Mouse (Mus musculus) urinary bladder, adult 18-20 months (tissue): ENCODE results near the gene Kiss1r.
"Not testable (repeated sequence)": the region's sequence is repeated elsewhere in the genome, so short reads cannot be mapped to it uniquely, and the experiment has no call there.

Experiments used
- DNase-seq, 2 experiments: peaks; one replicate each; pipeline ENCODE4 v3.0.0; 2022; ENCODE audit warnings: low spot score in 2 of 2, mixed read lengths in 2 of 2

Kiss1r gene

DNA sequence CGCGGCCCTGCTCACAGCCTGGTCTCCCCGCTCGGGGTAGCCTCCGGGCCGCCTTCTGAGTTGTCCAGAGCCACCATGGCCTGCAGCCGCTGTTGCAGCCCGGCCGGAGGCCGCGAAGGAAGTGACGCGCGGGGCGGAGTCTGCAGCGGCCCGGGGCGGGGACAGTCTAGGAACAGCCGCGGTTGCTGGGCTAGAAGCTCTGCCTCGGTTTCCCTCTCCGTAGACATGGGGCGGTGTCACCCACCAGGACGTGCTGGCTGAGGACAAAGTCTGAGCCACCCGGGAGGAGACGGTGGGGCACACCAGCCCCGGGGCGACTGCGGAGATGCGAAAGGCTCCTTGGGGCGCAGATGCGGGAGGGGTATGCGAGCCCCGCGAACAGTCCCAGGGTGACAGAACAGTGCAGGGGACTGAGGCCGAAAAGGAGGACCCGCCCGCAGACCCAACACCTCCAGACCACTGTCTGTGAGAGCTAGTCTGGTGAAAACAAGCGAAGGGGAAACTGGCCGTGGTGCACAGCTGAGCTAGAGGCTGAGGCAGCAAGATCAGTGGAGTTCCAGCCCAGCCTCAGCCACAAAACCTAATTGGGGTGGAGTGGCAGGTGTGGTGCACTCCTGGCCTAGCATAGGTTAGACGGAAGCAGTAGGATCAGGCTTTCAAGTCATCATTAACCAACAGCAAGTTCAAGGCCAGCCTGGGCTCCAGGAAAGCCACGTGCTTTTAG lies at the start of gene Kiss1r:
Kiss1r (plus strand) TSS at position 164 of the 724 bp plus-strand sequence.
- peak; percentile 83 to 94 for DNase-seq

DNA sequence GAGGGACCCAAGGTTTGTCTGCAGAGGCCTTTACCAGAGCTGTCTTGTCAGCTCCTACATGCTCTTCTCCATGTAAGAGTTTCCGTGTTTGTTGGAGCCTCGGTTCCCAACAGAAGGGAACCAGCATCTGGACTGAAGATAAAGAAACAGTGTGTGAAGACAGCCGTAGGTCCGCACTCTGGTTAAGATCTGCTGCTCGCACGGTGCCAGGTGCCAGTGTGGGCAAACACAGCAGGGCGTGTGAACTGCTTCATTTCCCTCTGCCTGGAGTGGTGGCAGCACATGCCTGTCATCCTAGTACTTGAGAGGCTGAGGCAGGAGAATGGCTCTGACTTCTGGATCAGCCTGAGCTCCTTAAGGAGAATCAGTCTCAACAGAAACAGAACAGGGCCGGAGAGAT lies 44.9 kb upstream of the Kiss1r start:
- DNase-seq, result no peak

DNA sequence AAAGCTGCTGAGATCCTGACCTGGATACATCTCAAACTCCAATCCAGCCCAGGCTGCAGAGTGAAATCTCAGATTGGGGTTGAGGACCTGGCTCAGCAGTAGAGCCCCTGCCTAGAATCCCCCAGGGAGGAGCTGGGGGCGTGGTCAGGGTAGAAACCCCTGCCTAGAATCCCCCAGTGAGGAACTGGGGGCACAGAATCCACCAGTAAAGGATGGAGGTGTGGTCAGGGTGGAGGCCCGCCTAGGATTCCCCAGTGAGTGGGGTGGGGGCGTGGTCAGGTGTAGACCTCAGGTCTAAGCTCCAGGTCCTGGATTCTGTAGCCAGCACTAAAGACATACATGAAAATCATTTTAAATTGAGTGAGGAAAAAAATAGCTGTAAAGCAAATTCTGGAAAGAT lies 43.9 kb upstream of the Kiss1r start:
- no peak for DNase-seq

DNA sequence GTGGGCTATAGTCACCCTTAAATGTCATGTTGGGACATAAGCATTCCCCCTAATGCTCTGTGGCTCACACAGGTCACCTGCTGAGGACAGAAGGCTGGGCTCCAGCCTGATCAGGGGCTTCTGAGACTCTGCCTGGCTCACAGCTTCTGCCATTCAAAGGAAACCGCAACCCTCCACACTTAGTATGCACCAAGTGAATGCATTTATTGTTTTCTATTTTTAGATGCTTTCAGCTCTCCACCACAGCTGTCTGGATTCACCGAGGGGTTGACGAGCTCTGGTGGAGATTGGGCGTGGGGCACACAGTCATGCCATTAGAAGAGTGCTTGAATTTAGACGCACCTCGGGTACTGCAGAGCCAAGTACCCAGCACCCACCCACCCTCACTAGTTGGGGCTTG lies 43.5 kb upstream of the Kiss1r start:
- DNase-seq, result no peak

DNA sequence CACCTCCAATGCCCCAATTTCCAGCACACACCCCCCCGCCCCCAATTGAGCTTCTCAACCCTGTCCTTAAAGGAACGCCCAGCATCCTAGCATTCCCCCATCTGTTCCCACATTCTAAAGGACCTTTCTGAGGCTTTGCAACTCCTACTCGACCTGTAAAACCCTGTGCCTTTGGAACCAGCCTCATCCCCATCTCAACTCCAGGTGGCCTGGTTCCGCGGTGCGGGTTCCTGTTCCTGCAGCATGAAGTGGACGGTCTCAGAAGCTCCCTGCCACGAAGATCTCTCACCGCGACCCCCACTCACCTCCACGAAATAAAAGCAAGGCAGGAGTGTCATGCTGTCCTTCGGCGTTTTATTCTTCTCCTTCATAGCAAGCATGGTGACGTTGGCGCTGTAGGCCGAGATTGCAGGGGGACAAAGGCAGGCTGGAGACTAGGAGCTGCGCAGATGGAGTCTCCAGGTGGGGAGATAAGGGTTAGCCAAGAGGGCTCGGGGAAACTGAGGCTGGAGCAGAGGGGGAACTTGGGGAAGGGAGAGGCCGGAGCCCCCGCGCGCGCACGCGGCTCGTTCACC lies 43.0 kb upstream of the Kiss1r start:
- DNase-seq, result no peak

DNA sequence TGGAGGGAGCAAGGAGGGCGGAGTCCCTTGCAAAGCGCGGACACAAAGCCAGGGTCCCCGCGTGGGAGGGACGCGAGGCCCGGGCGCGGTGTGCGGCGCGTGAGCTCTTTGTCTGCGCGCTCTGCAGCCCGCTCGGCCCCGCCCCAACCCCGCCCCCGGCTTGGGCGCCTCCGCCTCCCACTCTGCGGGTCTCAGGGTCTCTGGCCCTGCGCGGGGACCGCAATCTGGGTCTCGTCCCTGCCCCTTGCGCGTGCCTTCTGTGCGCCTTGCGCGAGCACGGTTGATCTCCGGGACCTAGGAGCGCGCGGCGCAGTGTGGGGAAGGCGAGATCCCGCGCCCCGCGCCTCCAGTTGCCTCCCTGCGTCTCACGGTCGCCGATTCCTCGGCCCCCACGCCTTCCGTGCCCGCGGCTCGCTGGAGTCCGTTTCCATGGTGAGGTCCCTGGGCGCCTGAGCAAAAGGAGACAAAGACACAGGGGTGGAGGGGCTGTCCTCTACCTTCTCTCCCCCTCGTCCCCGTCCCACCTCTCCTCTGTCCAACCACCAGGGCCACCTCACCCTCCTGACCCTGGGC lies 42.4 kb upstream of the Kiss1r start, which contains the start of the genes Prtn3 and Plppr3:
Prtn3 (plus strand) TSS at position 187 of the 573 bp plus-strand sequence.
Plppr3 (minus strand) TSS at position 345 of the 573 bp plus-strand sequence.
- no peak for DNase-seq

DNA sequence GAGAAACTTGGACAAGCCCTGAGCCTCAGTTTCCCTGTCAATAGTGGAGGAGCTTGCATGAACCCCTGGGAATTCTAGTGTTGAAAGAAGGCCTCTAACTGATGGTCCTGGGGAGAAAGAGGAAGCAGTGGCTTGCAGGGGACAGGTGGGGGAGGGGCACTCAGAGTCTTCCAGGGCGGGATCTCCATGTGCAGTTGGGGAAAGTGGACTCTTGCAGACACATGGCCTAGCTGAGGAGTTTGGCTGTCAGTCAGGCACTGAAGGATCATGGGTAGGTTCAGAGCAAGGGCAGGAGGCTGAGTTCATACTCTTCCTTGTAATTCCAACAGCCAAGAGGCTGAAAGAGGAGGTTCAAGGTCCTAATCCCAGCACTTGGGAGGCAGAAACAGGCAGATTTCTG lies 39.6 kb upstream of the Kiss1r start:
- DNase-seq, result no peak

DNA sequence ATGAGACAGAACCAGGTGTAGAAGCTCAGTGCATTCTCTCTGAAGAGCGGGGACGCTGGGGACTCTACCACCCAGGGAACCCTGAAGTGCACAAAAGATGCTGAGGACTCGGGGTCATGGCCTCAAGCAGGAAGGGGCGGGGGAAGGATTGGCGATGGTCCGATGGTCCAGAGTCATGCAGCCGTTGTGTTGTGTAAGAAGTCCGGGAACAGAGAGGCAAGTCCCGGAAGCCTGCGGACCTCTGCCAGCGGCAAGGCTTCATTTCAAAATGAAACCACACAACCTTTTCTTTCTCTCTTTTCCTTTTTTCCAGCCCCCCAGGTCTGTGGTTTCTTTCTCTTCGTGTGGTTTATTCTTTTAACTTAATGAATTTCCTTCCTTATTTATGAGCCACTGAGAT lies 39.0 kb upstream of the Kiss1r start:
- no peak for DNase-seq

DNA sequence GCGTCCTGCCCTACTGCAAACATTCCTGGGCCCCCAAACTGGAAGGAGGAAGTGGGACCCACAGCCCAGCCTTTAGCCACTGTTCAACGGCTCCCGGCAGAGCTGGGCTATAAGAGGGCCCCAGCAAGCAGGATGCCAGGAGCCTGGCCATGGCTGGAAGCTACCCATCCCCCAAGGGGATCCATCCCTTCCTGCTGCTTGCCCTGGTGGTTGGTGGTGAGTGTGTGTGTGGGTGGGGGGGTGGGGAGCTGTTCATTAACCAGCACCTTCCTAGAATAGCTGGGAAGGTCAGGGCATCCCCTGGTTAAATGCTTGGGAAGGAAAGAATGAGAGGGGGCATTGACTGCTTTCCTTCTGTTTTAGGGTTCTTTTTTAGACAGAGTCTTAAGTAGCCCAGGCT lies 37.2 kb upstream of the Kiss1r start:
- DNase-seq, result no peak

DNA sequence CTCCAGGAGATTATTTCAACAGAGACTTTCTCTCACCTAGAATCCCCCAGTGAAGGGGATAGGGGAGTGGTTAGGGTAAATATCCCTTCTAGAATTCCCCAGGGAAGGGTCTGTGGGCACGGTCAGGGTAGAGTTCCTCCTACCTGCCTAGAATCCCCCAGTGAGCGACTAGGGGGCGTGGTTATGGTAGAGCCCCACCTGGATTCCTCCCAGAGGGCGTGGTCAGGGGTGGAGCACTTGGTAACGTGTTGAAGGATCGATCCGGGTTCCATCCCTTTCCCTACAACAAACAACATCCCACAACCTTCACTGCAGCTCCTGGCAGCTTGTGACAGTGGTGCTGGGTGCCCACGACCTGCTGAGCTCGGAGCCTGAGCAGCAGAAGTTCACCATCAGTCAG lies 36.0 kb upstream of the Kiss1r start:
- no peak for DNase-seq

DNA sequence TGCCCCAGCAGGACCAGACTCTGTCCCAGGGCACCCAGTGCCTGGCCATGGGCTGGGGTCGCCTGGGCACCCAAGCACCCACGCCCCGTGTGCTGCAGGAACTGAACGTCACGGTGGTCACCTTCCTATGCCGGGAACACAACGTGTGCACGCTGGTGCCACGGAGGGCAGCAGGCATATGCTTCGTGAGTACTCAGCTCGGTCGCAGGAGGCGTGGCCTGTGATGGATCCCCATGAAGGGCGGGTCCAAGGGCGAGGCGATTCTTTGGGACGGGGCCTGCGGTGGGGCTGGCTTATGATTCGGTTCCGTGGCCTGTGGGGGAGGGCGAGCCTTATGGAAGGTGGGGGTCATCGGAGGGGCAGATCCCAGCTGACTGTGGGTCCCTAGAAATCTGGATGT lies 34.8 kb upstream of the Kiss1r start:
- no peak for DNase-seq

DNA sequence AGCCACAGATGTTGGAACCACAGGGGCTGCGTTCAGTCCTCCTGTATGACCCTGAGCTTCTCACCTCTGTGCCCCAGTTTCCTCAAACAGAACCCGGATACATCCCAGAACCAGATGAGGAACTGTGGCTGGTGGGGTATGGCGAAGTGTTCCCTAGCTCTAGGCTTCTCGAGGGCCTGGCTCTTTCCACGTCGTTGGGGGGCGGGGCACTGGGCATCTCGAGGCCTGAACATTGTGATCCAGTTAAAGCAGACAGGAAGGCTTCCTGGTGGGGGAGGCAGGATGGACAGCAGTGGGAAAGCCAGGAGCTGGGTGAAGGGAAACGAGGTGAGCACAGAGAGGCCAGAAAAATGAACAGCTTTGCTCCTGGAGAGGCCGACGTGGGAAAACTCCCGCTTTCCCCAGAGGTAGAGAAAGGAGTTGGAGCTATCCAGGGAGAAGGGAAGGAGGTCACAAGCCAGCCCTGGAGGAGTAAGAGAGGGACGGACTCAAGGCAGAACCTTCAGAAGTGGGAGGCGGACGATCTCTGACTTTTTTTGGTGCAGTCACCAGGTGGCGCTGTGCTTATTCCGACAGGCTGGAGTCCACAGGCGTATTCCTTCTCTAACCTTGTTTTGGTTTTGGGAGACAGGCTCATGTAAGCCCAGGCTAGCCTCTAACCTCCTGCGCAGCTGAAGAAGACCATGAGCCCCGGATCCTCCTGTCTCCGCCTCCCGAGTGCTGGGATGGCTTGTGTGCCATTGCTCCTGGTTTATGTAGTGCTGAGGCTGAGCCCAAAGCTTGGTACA lies 33.3 kb upstream of the Kiss1r start:
- peak; percentile 62 to 72 for DNase-seq

DNA sequence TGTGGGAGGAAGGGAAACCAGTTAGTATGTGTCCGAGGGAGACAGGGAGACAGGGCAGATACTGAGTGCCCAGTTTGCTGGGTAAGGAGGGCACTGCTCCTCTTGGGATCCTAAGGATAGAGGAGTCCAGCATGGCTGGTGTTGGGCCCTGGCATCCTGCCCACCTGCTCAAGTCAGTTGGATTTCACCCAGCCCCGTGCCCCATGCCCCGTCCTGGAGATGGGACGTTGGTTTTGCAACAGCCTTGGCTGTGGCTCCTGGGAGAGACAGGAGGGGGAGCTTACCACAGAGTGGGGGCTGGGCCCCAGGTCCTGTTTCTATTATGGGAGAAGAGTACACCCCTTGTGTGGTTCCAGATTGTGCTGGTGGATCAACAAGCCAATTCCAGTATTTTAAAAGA lies 32.3 kb upstream of the Kiss1r start:
- no peak for DNase-seq

DNA sequence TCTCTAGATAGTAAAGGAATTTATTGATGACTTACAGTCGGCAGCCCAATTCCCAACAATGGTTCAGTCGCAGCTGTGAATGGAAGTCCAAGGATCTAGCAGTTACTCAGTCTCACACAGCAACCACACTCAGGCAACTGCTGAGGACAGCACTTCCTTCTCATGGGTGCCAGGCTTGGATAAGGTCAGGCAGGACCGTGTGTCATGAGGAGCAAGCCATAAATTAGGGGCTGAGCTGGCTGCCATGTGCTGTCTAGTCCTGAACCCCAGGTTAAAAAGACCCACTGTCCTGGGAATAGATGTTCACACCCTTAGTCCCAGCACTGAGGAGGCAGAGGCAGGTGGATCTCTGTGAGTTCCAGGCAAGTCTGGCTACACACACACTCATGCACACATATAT lies 31.8 kb upstream of the Kiss1r start:
- not testable (repeated sequence) for DNase-seq

DNA sequence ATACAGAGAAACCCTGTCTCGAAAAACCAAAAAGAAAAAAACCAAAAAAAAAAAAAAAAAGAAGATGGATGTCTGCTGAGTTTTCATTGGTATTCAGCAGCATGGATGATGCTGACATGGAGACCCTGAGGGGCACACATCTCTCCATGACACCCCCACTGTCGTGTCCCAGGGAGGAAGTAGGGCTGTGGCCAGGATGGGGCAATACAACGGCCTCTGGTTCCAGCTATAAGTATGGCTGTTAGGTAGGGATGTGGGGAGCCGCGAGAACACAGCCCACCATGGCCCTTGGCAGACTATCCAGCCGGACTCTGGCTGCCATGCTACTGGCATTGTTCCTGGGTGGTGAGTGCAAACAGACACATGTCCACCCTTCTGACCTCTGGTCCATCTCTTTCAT lies 30.7 kb upstream of the Kiss1r start, which contains the start of gene Elane:
Elane (plus strand) TSS at position 194 of the 400 bp plus-strand sequence.
- DNase-seq, result no peak

DNA sequence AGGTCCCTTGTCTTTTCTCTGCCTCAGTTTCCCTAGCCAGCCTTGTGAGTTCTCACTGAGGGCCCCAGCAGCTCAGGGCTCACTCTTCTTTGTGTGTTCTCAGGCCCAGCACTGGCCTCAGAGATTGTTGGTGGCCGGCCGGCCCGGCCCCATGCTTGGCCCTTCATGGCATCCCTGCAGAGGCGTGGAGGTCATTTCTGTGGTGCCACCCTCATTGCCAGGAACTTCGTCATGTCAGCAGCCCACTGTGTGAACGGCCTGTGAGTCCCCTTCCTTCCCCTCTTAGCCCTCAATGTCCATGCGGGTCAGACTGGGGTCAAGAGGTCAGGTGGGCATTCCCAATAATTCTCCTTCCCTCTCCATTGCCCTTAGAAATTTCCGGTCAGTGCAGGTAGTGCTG lies 30.2 kb upstream of the Kiss1r start:
- no peak for DNase-seq

DNA sequence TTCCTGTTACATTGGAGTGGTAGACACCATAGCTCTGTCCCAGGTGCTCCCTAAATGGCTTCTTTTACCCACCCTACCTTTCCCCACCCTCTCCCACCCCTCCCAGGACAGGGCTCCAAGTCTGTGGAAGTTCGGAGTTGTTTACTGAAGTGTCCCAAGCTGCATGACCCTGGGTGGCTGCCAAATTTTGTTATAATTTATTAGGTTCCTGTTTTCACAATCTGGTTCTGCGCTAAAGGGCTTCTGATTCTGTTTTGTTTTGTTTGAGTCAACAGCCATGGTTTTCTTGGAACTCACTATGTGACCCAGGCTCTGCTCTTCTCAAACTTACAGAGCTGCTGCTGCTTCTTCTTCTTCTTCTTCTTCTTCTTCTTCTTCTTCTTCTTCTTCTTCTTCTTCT lies 27.4 kb upstream of the Kiss1r start:
- no peak for DNase-seq

DNA sequence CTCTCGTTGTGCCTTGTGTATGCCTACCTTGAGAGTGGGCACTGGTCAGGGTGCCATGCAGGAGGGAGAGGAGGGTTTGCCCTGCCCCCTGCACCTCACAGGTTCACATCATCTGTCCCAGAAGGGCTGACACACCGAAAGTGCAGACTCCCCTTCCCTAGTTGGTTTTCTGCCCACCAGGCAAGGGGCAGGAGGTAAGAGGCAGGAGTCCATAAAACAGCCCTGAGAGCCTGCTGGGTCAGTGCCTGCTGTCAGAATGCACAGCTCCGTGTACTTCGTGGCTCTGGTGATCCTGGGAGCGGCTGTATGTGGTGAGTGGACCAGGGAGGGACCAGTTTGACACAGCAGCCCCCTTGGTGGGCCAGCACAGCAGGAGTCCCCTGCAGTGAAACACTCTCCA lies 26.1 kb upstream of the Kiss1r start, which contains the start of gene Cfd:
Cfd (plus strand) TSS at position 184 of the 400 bp plus-strand sequence.
- DNase-seq, result no peak

DNA sequence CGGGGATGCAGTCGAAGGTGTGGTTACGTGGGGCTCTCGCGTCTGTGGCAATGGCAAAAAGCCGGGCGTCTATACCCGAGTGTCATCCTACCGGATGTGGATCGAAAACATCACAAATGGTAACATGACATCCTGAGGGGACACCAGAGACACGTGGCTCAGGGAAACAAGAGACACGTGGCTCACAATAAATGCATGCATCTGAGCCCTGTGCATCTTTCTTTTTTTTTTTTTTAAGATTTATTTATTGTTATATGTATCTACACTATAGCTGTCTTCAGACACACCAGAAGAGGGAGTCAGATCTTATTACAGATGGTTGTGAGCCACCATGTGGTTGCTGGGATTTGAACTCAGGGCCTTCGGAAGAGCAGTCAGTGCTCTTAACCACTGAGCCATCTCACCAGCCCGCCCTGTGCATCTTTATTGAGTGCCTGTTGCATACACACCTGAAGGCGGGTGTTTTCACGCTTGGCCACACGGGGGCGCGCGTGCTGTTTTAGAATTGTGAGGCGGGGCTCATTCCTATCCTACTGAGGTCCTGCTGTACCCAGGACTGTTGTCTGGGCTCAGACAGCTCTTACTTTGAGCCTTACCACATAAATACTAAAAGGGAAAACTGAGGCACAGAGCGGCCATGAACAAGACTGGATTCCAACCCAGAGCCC lies 24.2 kb upstream of the Kiss1r start:
- peak; percentile 40 to 58 for DNase-seq

DNA sequence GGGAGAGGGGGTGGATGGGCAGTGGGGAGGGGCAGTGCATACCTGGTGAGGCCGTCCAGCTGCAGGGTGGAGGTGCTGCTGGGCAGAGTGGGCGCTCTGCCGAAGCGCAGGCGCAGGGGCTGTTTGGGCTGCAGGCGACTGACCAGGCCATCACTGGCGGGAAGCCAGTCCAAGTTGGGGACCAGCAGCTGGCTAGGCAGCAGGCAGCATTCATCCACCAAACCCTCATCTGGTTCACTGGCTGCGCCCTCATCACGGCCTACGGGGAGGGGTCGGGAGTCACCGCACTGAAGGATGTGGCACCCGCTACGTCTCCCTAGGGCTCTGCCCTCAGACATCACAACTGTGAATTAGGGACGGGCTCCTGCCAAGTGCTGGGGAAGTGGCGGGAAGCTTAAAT lies 20.5 kb upstream of the Kiss1r start:
- DNase-seq, result no peak

DNA sequence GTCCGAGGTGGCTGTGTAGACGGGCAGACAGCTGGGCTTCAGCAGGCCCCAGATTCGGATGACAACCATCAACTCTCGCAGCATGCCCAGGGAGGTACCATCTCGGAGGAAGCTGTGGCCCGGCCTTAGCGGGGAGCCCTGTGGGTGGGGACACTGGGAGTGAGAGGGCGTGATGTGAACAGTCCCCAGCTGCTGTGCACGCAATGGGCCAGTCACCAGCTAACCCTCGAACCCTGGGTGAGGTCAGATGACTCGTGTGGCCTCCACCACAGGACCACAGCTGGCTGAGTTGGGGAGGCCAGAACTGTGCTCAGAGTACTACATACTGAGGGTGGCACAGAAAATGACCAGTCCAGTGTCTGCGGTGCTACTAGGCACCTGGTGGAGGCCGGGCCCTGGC lies 20.0 kb upstream of the Kiss1r start:
- no peak for DNase-seq
